Mouse (Mus musculus) ES-E14 (cell line): ENCODE measurements around the gene Tmem265.

Source experiments
- CHD2 ChIP-seq: IDR thresholded peaks from 2 replicates; pipeline ENCODE4 v1.6.1; 2014; ENCODE audit warnings: mild to moderate bottlenecking, low read depth, low read length, inconsistent platforms
- HCFC1 ChIP-seq: IDR thresholded peaks from 2 replicates; pipeline ENCODE4 v1.6.1; 2012; ENCODE audit warnings: low read length, inconsistent platforms, borderline replicate concordance; ENCODE audit not compliant: insufficient read depth
- MAFK ChIP-seq: IDR thresholded peaks from 2 replicates; pipeline ENCODE4 v1.6.1; 2014; ENCODE audit warnings: mild to moderate bottlenecking, low read depth, low read length, inconsistent platforms; ENCODE audit not compliant: insufficient read depth
- ZC3H11A ChIP-seq: IDR thresholded peaks from 2 replicates; pipeline ENCODE4 v1.6.1; 2012; ENCODE audit warnings: low read depth, mild to moderate bottlenecking, inconsistent platforms, low read length, borderline replicate concordance
- ZNF384 ChIP-seq: IDR thresholded peaks from 2 replicates; pipeline ENCODE4 v1.6.1; 2012; ENCODE audit warnings: low read depth, low read length, inconsistent platforms

DNA sequence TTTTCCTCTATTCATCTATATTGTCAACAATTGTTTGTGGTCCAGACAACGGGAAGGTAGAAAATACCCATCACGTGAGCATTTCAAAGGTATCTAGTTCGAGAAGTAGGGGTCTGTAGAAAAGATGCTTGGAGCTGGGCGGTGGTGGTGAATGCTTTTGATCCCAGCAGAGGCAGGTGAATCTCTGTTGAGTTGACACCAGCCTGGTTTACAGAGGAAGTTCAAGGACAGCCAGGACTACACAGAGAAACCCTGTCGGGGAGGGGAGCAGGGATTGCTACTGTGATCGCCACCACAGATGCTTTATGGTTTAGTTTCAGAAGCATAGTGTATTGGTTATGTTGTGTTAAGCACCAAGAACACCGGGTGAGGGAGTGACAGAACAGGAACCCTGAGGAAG lies 12.9 kb downstream of the Tmem265 start:
- TF ChIP-seq CHD2 (no peak), ZC3H11A (no peak), MAFK (no peak), HCFC1 (no peak), ZNF384 (no peak)
